Mouse (Mus musculus) lung, postnatal 0 days (tissue): ENCODE results near the gene Smox. TPM values are rescaled to one million over a fixed set of nuclear protein-coding genes. Genes with fewer than 3 reads are reported as not detected.

Source experiments
- ATAC-seq: fragments of 200-750 bp; cut with Nextera tagmentation; 2 replicates; pipeline ENCODE4 v1.8.0; 2017; ENCODE audit warnings: moderate library complexity
- DNase-seq: peaks from one replicate; pipeline ENCODE4 v3.0.0-alpha.2; 2016; ENCODE audit warnings: low spot score
- H3K27ac ChIP-seq: fragments of 300-500 bp; sonication (generic); 2 replicates; pipeline ENCODE4 v1.5.1; 2014; ENCODE audit warnings: antibody characterized with exemption, mild to moderate bottlenecking, low read length, mixed read lengths
- H3K27me3 ChIP-seq: fragments of 300-500 bp; sonication (generic); replicated peaks from 2 replicates; pipeline ENCODE4 v1.6.1; 2014; ENCODE audit warnings: low read length, mixed read lengths; ENCODE audit not compliant: insufficient read depth
- H3K36me3 ChIP-seq: fragments of 300-500 bp; sonication (generic); 2 replicates; pipeline ENCODE4 v1.6.1; 2014; ENCODE audit warnings: low read length, mixed read lengths; ENCODE audit not compliant: insufficient read depth
- H3K4me1 ChIP-seq: fragments of 300-500 bp; sonication (generic); 2 replicates; pipeline ENCODE4 v1.6.1; 2014; ENCODE audit warnings: antibody characterized with exemption, low read depth, low read length, mixed read lengths; ENCODE audit not compliant: insufficient read depth
- H3K4me2 ChIP-seq: fragments of 300-500 bp; sonication (generic); replicated peaks from 2 replicates; pipeline ENCODE4 v1.6.1; 2014; ENCODE audit warnings: low read depth, mild to moderate bottlenecking, low read length, moderate library complexity, mixed read lengths
- H3K4me3 ChIP-seq: fragments of 300-500 bp; sonication (generic); 2 replicates; pipeline ENCODE4 v1.5.1; 2014; ENCODE audit warnings: low read depth, low read length
- H3K9ac ChIP-seq: fragments of 300-500 bp; sonication (generic); replicated peaks from 2 replicates; pipeline ENCODE4 v1.6.1; 2014; ENCODE audit warnings: low read depth, mild to moderate bottlenecking
- H3K9me3 ChIP-seq: fragments of 300-500 bp; sonication (generic); 2 replicates; pipeline ENCODE4 v1.6.1; 2016; ENCODE audit warnings: low read length, mixed read lengths
- CTCF ChIP-seq: IDR thresholded peaks from 2 replicates; pipeline ENCODE4 v1.5.1; 2016; ENCODE audit warnings: antibody characterized with exemption, mild to moderate bottlenecking
- EP300 ChIP-seq: IDR thresholded peaks from 2 replicates; pipeline ENCODE4 v1.6.1; 2016; ENCODE audit warnings: antibody characterized with exemption, mild to moderate bottlenecking, control low read depth
- WGBS: fragments of 180-500 bp; shearing (Covaris S2); extraction: QIAGEN DNeasy Blood & Tissue Kit; methylation state at CpG from one replicate; pipeline ENCODE4 v1.1.7; 2014; 5-methylcytosine and 5-hydroxymethylcytosine counted together
- polyA plus RNA-seq: library from polyadenylated mRNA; unstranded; fragments of >200 nt; fragmentation: Nextera tagmentation; extraction: Ambion mirVana; gene quantifications from 2 replicates; pipeline ENCODE4 v1.2.1, GENCODE M21; 2015

Gene Smox
- polyA plus RNA-seq, 1 experiment from 2014 or later = 31.0 TPM

DNA sequence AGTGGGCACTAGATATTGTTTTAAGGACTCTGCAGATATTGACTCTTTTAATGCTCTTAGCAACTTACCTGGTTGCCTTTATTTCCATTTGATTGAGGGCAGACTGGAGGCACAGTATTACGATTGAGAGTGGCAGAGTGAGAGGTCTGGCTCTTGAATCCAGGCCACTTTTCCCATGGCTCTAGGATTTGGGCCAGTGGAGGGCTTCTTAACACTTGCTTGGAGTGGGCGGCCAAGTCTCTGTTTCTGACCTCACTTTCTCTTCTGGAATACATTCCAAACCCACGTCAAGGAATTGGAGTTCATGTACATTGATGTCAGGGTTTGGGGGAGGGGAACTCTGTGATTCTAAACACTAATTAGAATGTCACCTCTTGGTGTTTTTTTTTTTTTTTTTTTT, 4.0 kb downstream of the Smox start:
- peaks cover 7% of the 10 kb centered on the region; the same call in 1 of the 2 replicates for H3K4me1 ChIP-seq
- WGBS = 44% methylated on average over 3 of the region's 3 CpGs
- no peak for TF ChIP-seq CTCF
- no peak for TF ChIP-seq EP300
- H3K27me3 ChIP-seq = no peaks in the 10 kb centered on the region
- no peak for DNase-seq
- no peak overlapping the region for H3K4me3 ChIP-seq
- ATAC-seq = no peak
- no peaks in the 10 kb centered on the region for H3K36me3 ChIP-seq
- H3K9me3 ChIP-seq = no peaks in the 10 kb centered on the region
- H3K4me2 ChIP-seq = no peak overlapping the region
- H3K27ac ChIP-seq = no peak overlapping the region
- H3K9ac ChIP-seq = no peak overlapping the region

DNA sequence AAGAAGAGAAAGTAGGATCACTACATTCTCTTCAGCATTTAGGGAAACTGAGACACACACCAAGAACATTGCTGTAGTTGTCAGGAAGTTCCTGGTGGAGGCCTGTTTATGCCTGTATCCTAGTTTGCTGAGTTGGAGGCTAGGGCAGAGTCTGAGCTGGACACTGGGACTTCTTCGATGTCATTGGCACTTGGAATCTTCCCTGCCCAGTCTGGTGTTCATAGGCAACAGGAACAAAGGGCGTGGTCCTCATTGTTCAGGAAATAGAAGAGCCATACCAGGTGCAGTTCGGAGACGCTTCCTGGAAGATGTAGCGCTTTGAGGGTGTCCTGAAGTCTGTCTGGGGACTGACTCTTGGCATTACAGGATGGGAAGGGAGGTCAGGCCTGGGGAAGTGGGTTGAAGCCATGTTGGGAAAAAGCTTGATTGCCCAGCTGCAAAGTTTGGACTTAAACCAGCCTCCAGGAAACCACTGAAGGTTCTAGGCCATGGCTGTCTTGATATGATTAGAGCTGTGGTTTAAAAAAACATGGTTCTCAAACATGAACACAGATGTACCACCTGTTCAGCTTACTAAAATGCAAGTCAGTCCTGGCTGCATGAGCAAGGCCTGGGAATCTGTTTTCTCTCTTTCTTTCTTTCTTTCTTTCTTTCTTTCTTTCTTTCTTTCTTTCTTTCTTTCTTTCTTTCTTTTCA, 5.0 kb downstream of the Smox start:
- DNase-seq = no peak
- ATAC-seq = no peak
- Histone ChIP-seq H3K9me3 (no peaks in the 10 kb centered on the region), H3K4me1 (peaks cover 7% of the 10 kb centered on the region; the same call in 1 of the 2 replicates), H3K9ac (no peak overlapping the region), H3K36me3 (no peaks in the 10 kb centered on the region), H3K4me2 (no peak overlapping the region), H3K4me3 (no peak overlapping the region), H3K27ac (no peak overlapping the region), H3K27me3 (no peaks in the 10 kb centered on the region)
- 83% methylated on average over 5 of the region's 5 CpGs for WGBS
- TF ChIP-seq EP300 = no peak
- no peak for TF ChIP-seq CTCF

DNA sequence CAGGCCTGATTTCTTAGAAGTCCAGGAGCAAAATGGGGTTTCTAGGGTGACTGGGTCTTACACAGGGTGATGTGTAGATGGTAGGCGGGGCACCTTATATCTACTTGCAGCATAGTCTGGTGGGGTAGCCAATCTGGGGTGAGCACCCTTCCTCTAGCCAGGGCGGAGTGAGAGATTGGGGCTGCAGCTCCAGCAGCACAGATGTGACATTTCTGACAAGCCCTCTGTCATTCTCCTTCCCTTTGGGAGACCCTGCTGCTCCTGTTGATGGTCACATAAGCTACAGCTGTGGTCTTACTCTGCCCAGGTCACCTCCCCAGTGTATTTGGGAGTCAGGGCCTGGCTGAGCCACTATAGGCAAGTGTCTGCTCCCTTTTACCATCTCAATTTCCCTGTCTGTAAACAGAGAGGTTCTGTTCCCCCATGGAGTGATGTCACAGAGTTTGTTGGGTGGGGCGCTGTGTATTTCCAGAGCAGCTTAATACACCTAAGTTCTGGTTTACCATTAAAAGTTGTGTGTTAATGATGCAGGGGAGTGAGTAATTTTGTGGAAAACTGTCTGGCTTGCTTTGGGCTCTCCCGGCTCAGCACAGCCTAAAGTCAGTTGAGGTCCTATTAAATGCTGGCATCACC, 6.0 kb downstream of the Smox start:
- Histone ChIP-seq H3K9ac (no peak overlapping the region), H3K4me2 (no peak overlapping the region), H3K27ac (no peak overlapping the region), H3K27me3 (no peaks in the 10 kb centered on the region), H3K4me1 (peaks cover 7% of the 10 kb centered on the region; the same call in 1 of the 2 replicates), H3K9me3 (no peaks in the 10 kb centered on the region), H3K4me3 (no peak overlapping the region), H3K36me3 (no peaks in the 10 kb centered on the region)
- no peak for TF ChIP-seq EP300
- no peak for TF ChIP-seq CTCF
- ATAC-seq (no peak), DNase-seq (no peak)
- 96% methylated on average over 4 of the region's 4 CpGs for WGBS

DNA sequence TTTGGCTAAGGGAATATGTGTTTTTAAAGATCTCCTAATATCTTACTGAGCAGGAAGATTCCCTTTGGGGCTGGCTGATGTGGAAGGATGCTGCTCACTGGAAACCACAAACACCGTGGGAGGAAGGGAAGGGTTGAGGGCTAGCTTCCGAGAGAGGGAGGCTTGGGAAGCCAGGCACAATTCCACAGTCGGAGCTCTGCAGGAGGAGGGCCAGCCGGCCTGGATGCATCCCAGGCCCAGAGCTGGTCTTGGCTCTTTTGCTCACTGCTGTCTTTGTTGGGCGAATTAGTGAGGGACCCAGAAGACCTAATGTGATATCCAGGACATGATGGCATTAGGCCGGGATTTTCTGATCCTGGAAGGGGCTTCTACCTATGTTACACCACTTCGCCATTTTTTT, 6.9 kb downstream of the Smox start:
- H3K4me3 ChIP-seq = no peak overlapping the region
- H3K4me2 ChIP-seq = no peak overlapping the region
- TF ChIP-seq EP300 (no peak), CTCF (no peak)
- WGBS = 69% methylated on average over 7 of the region's 7 CpGs
- H3K9ac ChIP-seq = no peak overlapping the region
- H3K4me1 ChIP-seq = peaks cover 7% of the 10 kb centered on the region; the same call in 1 of the 2 replicates
- H3K27me3 ChIP-seq = no peaks in the 10 kb centered on the region
- H3K9me3 ChIP-seq = no peaks in the 10 kb centered on the region
- H3K27ac ChIP-seq = no peak overlapping the region
- no peaks in the 10 kb centered on the region for H3K36me3 ChIP-seq
- DNase-seq = no peak
- no peak for ATAC-seq

DNA sequence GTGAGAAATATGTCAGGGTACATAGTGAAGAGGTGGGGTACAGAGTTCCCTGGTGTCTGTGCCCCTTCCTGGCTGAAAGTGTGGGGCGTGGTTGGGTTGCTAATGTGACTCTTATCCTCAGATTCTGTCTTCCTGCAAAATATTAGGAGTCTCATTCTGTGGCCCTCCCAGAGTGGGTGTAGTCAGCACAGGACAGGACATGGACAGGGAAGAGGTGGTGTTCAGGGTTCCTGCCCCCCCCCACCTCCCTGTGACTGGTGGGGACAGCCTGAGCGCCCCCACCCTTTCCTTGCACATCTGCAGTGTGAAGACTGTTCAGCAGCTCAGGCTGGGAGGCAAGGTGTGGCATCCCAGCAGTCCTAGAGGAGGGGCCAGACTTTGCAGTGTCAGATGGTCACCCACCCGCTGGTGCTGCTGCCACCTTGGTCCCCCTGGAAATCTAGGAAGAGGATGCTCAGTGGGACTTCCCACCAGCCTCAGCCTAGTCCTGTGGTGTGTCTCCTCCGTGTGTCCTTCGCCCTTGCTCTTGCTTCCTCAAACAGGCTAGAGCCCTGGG, 8.1 kb downstream of the Smox start:
- DNase-seq (no peak), ATAC-seq (no peak)
- Histone ChIP-seq H3K9ac (no peak overlapping the region), H3K9me3 (no peaks in the 10 kb centered on the region), H3K4me3 (no peak overlapping the region), H3K36me3 (no peaks in the 10 kb centered on the region), H3K27ac (no peak overlapping the region), H3K4me1 (peaks cover 7% of the 10 kb centered on the region; the same call in 1 of the 2 replicates), H3K4me2 (no peak overlapping the region), H3K27me3 (no peaks in the 10 kb centered on the region)
- TF ChIP-seq CTCF (no peak), EP300 (no peak)
- 75% methylated on average over 5 of the region's 5 CpGs for WGBS

DNA sequence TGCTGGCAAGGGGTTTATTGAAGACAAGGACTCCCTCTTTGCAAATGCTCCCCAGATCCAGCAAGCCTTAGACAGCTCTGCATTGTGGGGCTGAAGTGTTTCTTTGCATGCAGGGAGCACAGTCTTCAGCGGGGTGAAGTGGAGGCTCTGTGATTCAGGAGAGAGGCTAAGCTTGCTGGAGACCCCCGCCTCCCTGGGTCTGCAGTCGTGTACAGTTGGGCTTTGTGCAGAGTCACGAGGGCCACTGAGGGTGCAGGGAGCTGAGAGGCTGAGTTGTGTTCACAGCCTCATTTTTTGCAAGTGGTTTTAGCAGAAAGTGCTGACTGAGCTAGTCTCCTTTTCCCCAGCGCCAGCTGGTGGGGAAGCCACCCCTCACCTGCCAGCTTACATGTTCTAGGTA, 10.6 kb downstream of the Smox start:
- Histone ChIP-seq H3K27ac (no peak overlapping the region), H3K36me3 (no peaks in the 10 kb centered on the region), H3K4me1 (0 out of 2 replicates have a peak, but pooled peaks cover 4% of the 10 kb centered on the region), H3K27me3 (no peaks in the 10 kb centered on the region), H3K9me3 (no peaks in the 10 kb centered on the region), H3K4me2 (no peak overlapping the region), H3K4me3 (no peak overlapping the region), H3K9ac (no peak overlapping the region)
- WGBS = 47% methylated on average over 5 of the region's 5 CpGs
- ATAC-seq = no peak
- no peak for DNase-seq
- no peak for TF ChIP-seq CTCF
- no peak for TF ChIP-seq EP300
